Comparison of ENCODE assay signal across 29 mouse cellular contexts in the genomic region with DNA sequence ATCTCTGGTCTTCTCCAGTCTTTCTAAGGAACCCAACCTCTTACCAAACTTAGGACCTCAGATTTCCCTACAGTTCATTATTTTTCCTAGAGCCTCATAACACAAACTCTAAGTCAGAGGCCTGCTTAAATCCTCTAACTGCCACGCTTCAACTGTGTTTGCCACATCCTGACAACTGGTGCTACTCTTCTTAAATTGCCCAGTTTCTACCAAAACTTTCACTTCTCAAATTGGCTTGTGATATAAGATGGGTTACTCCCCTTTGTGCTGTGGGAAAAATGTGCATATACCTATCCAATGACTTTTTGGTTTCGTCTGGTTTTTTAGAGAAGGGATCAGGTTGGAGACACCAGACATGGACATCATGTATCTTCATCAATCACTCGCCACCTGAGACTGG. TPM values are rescaled to one million over a fixed set of nuclear protein-coding genes. Genes with fewer than 3 reads are reported as not detected.
"Had no signal": no experiment of that assay in that cellular context is flagged by ENCODE, and none has a peak within 500 bp of the region (broad histone marks: within the 10 kb centered on the region; RNA-seq: fewer than 3 reads in every experiment).

No protein-coding gene starts in this region.

- H3K4me3 ChIP-seq: megakaryocyte, embryonic 14.5 days; midbrain, embryonic 13.5 days; midbrain, embryonic 15.5 days; neural tube, embryonic 12.5 days had no signal

- H3K27ac ChIP-seq: liver, embryonic 14.5 days; midbrain, embryonic 13.5 days; midbrain, embryonic 15.5 days; neural tube, embryonic 12.5 days had no signal

- H3K9me3 ChIP-seq: megakaryocyte, embryonic 14.5 days; midbrain, embryonic 13.5 days; midbrain, embryonic 15.5 days; neural tube, embryonic 12.5 days had no signal

- DNase-seq: lung, adult 18-20 months; lung, embryonic 14.5 days; lung, postnatal 10 days; lung, postnatal 4 days; retina, postnatal 1 day; right cerebral cortex, adult 18-20 months; right cerebral cortex, postnatal 25 days; right cerebral cortex, postnatal 4 days; spleen, adult 18-20 months; thymus, adult 18-20 months; thymus, postnatal 14 days; thymus, postnatal 36 days had no signal

- H3K36me3 ChIP-seq: midbrain, embryonic 13.5 days; midbrain, embryonic 15.5 days; neural tube, embryonic 12.5 days had no signal

- ATAC-seq: midbrain, embryonic 13.5 days; midbrain, embryonic 15.5 days had no signal

- H3K27me3 ChIP-seq: megakaryocyte, embryonic 14.5 days; midbrain, embryonic 13.5 days; midbrain, embryonic 15.5 days; neural tube, embryonic 12.5 days had no signal

- H3K4me1 ChIP-seq: megakaryocyte, embryonic 14.5 days; midbrain, embryonic 13.5 days; midbrain, embryonic 15.5 days; neural tube, embryonic 12.5 days had no signal

RNA-seq across cellular contexts. Expression of a gene that starts 0.5 kb away (rescaled TPM):
- total RNA-seq: midbrain, postnatal 0 days; monocyte, adult 5-6 weeks; neutrophil, adult 5-6 weeks had no signal
- polyA plus RNA-seq: liver, embryonic 14.5 days; liver, embryonic 16.5 days; lung, embryonic 14.5 days; lung, embryonic 16.5 days; midbrain, embryonic 11.5 days; midbrain, embryonic 13.5 days; midbrain, embryonic 15.5 days; midbrain, postnatal 0 days; neural tube, embryonic 12.5 days; neural tube, embryonic 14.5 days; small intestine, adult 2 months; stomach, embryonic 14.5 days; stomach, embryonic 16.5 days; urinary bladder, adult 2 months had no signal

RNA-seq across cellular contexts. Expression of a gene that starts 8.8 kb away (rescaled TPM):
- total RNA-seq: midbrain, postnatal 0 days; monocyte, adult 5-6 weeks; neutrophil, adult 5-6 weeks had no signal
- polyA plus RNA-seq: liver, embryonic 14.5 days; liver, embryonic 16.5 days; lung, embryonic 14.5 days; lung, embryonic 16.5 days; midbrain, embryonic 11.5 days; midbrain, embryonic 13.5 days; midbrain, embryonic 15.5 days; midbrain, postnatal 0 days; neural tube, embryonic 12.5 days; neural tube, embryonic 14.5 days; small intestine, adult 2 months; stomach, embryonic 14.5 days; stomach, embryonic 16.5 days; urinary bladder, adult 2 months had no signal

RNA-seq across cellular contexts. Expression of a gene that starts 16.6 kb away (rescaled TPM):
- total RNA-seq: midbrain, postnatal 0 days; monocyte, adult 5-6 weeks; neutrophil, adult 5-6 weeks had no signal
- polyA plus RNA-seq: liver, embryonic 14.5 days; liver, embryonic 16.5 days; lung, embryonic 14.5 days; lung, embryonic 16.5 days; midbrain, embryonic 11.5 days; midbrain, embryonic 13.5 days; midbrain, embryonic 15.5 days; midbrain, postnatal 0 days; neural tube, embryonic 12.5 days; neural tube, embryonic 14.5 days; small intestine, adult 2 months; stomach, embryonic 14.5 days; urinary bladder, adult 2 months had no signal

RNA-seq across cellular contexts. Expression of a gene that starts 28.6 kb away (rescaled TPM):
- total RNA-seq: midbrain, postnatal 0 days; monocyte, adult 5-6 weeks; neutrophil, adult 5-6 weeks had no signal
- polyA plus RNA-seq: liver, embryonic 14.5 days; liver, embryonic 16.5 days; lung, embryonic 14.5 days; lung, embryonic 16.5 days; midbrain, embryonic 11.5 days; midbrain, embryonic 13.5 days; midbrain, embryonic 15.5 days; midbrain, postnatal 0 days; neural tube, embryonic 12.5 days; neural tube, embryonic 14.5 days; small intestine, adult 2 months; stomach, embryonic 14.5 days; stomach, embryonic 16.5 days; urinary bladder, adult 2 months had no signal

RNA-seq across cellular contexts. Expression of a gene that starts 33.5 kb away (rescaled TPM):
- total RNA-seq: midbrain, postnatal 0 days; monocyte, adult 5-6 weeks; neutrophil, adult 5-6 weeks had no signal
- polyA plus RNA-seq: liver, embryonic 14.5 days; liver, embryonic 16.5 days; lung, embryonic 14.5 days; lung, embryonic 16.5 days; midbrain, embryonic 11.5 days; midbrain, embryonic 13.5 days; midbrain, embryonic 15.5 days; midbrain, postnatal 0 days; neural tube, embryonic 12.5 days; neural tube, embryonic 14.5 days; small intestine, adult 2 months; stomach, embryonic 14.5 days; stomach, embryonic 16.5 days; thymus, postnatal 0 days; urinary bladder, adult 2 months had no signal
